Mouse (Mus musculus): Measurements from ENCODE around the gene Tmem131. TPM values are rescaled to one million over a fixed set of nuclear protein-coding genes. Genes with fewer than 3 reads are reported as not detected.
A peak's percentile ranks its signal among the peaks of the same experiment; 100 is the strongest.

Tmem131 gene
- polyA plus RNA-seq, 1 experiment from 2014 or later: 6.0 TPM

DNA sequence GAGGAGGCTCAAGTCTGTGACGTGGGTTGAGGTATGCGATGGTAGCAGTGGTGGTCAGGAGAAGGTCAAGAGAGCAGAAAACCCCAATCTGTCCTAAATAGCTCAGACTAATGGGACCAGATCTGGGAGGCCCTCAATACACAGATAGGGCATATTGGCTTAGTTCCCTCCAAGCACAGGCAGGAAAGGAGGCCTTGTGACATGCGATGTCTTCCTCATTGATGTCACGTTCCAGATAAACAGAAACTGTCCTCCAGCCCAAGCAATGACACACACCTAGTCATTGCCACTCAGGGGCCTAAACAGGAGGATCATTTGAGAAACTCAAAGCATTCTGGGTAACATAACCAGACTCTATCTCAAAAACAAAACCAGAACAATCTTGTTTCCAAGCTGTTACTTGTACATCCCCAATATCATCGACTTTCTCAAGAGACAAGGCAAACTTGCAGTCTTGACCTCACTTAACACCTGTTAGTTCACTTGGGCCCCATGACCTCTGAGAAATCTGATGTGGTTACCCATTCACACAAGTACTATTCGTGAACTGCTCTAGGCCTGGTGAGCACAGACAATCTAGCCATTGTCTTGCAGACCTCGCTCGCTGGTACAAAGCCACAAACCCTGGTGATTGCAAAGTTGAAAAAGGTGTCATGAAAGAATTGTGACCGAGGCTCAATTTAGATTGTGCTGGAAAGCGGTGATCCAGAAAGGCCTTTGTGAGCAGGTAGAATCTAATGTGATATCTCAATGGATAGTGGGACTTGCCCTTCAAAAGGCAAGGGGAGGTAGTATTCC, 19.1 kb upstream of the Tmem131 start:
- Histone ChIP-seq H3K4me2 (replicated peaks; ENCODE audit: low read depth, low read length) (no peak overlapping the region), H3K36me3 (ENCODE audit: insufficient read depth, low read length) (no peaks in the 10 kb centered on the region), H3K4me1 (ENCODE audit: insufficient read depth, low read depth, low read length) (no peaks in the 10 kb centered on the region), H3K9me3 (ENCODE audit: low read length) (no peaks in the 10 kb centered on the region), H3K27ac (ENCODE audit: low read length) (no peak overlapping the region), H3K27me3 (replicated peaks; ENCODE audit: insufficient read depth, low read length) (no peaks in the 10 kb centered on the region), H3K9ac (replicated peaks; ENCODE audit: low read depth) (no peak overlapping the region), H3K4me3 (ENCODE audit: low read depth, low read length) (no peak overlapping the region)
- ATAC-seq (no peak), DNase-seq (ENCODE audit: low spot score) (no peak)
- WGBS: 57% methylated on average over 10 of the region's 10 CpGs
- TF ChIP-seq CTCF (IDR thresholded peaks at IDR 0.05) (no peak), EP300 (IDR thresholded peaks at IDR 0.05) (no peak)

- H3K4me2 ChIP-seq (replicated peaks; ENCODE audit: low read depth, low read length): no peak overlapping the region
- 75% methylated on average over 16 of the region's 16 CpGs for WGBS
- no peak for DNase-seq (ENCODE audit: low spot score)
Measured at GRCm38 (mm10) chr1:36960509-36961222, 17.2 kb upstream of the Tmem131 start.

GRCm38 (mm10) chr1:36949591-36950184, 6.2 kb upstream of the Tmem131 start:
- Histone ChIP-seq H3K27me3 (replicated peaks; ENCODE audit: insufficient read depth, low read length) (no peaks in the 10 kb centered on the region), H3K9me3 (ENCODE audit: low read length) (no peaks in the 10 kb centered on the region), H3K9ac (replicated peaks; ENCODE audit: low read depth) (no peak overlapping the region), H3K4me2 (replicated peaks; ENCODE audit: low read depth, low read length) (no peak overlapping the region), H3K36me3 (ENCODE audit: insufficient read depth, low read length) (no peaks in the 10 kb centered on the region), H3K4me1 (ENCODE audit: insufficient read depth, low read depth, low read length) (no peaks in the 10 kb centered on the region), H3K27ac (ENCODE audit: low read length) (no peak overlapping the region), H3K4me3 (ENCODE audit: low read depth, low read length) (no peak overlapping the region)
- DNase-seq (ENCODE audit: low spot score): no peak
- 56% methylated on average over 7 of the region's 7 CpGs for WGBS
- TF ChIP-seq CTCF (IDR thresholded peaks at IDR 0.05) (no peak), EP300 (IDR thresholded peaks at IDR 0.05) (no peak)
- no peak for ATAC-seq

More at GRCm38 (mm10) chr1:36960509-36961222, 17.2 kb upstream of the Tmem131 start:
- no peaks in the 10 kb centered on the region for H3K4me1 ChIP-seq (ENCODE audit: insufficient read depth, low read depth, low read length)
- H3K27ac ChIP-seq (ENCODE audit: low read length): no peak overlapping the region
- H3K9ac ChIP-seq (replicated peaks; ENCODE audit: low read depth): no peak overlapping the region
- H3K4me3 ChIP-seq (ENCODE audit: low read depth, low read length): no peak overlapping the region
- H3K9me3 ChIP-seq (ENCODE audit: low read length): no peaks in the 10 kb centered on the region
- H3K36me3 ChIP-seq (ENCODE audit: insufficient read depth, low read length): no peaks in the 10 kb centered on the region
- ATAC-seq: no peak
- TF ChIP-seq CTCF (IDR thresholded peaks at IDR 0.05): no peak
- no peak for TF ChIP-seq EP300 (IDR thresholded peaks at IDR 0.05)
- no peaks in the 10 kb centered on the region for H3K27me3 ChIP-seq (replicated peaks; ENCODE audit: insufficient read depth, low read length)

DNA sequence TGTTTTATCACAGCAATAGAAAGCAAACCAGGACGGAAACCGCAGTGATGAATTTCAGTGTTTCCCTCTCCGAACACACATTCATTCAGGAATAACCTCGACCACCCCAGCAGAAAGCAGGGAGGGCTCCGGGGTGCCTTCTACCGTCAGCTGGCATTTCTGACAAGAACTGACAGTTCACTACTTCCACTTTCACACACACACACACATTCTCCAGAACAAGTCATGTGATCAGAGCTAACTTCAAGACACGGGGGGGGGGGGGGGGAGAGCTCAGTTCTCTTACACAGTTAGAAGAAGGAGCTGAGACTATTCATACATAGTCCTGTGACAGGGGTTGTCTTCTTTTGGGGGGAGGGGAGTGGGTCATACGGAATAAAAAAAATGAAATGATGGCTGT, 4.0 kb upstream of the Tmem131 start:
- no peaks in the 10 kb centered on the region for H3K27me3 ChIP-seq (replicated peaks; ENCODE audit: insufficient read depth, low read length)
- no peaks in the 10 kb centered on the region for H3K36me3 ChIP-seq (ENCODE audit: insufficient read depth, low read length)
- no peak overlapping the region for H3K4me2 ChIP-seq (replicated peaks; ENCODE audit: low read depth, low read length)
- 65% methylated on average over 8 of the region's 8 CpGs for WGBS
- H3K9me3 ChIP-seq (ENCODE audit: low read length): no peaks in the 10 kb centered on the region
- DNase-seq (ENCODE audit: low spot score) (no peak), ATAC-seq (no peak)
- no peaks in the 10 kb centered on the region for H3K4me1 ChIP-seq (ENCODE audit: insufficient read depth, low read depth, low read length)
- H3K9ac ChIP-seq (replicated peaks; ENCODE audit: low read depth): no peak overlapping the region
- H3K27ac ChIP-seq (ENCODE audit: low read length): no peak overlapping the region
- no peak overlapping the region for H3K4me3 ChIP-seq (ENCODE audit: low read depth, low read length)
- TF ChIP-seq CTCF (IDR thresholded peaks at IDR 0.05): no peak
- no peak for TF ChIP-seq EP300 (IDR thresholded peaks at IDR 0.05)

GRCm38 (mm10) chr1:36940381-36940762, 3.1 kb downstream of the Tmem131 start:
- Histone ChIP-seq H3K4me2 (replicated peaks; ENCODE audit: low read depth, low read length) (peak overlapping the region; percentile 78), H3K4me3 (ENCODE audit: low read depth, low read length) (peak overlapping the region; percentile 100), H3K9ac (replicated peaks; ENCODE audit: low read depth) (no peak overlapping the region), H3K36me3 (ENCODE audit: insufficient read depth, low read length) (no peaks in the 10 kb centered on the region), H3K27me3 (replicated peaks; ENCODE audit: insufficient read depth, low read length) (no peaks in the 10 kb centered on the region), H3K27ac (ENCODE audit: low read length) (peak overlapping the region; percentile 89), H3K9me3 (ENCODE audit: low read length) (no peaks in the 10 kb centered on the region), H3K4me1 (ENCODE audit: insufficient read depth, low read depth, low read length) (peaks cover 5% of the 10 kb centered on the region)
- ATAC-seq (no peak), DNase-seq (ENCODE audit: low spot score) (no peak)
- 45% methylated on average over 3 of the region's 3 CpGs for WGBS
- TF ChIP-seq EP300 (IDR thresholded peaks at IDR 0.05): no peak
- TF ChIP-seq CTCF (IDR thresholded peaks at IDR 0.05): no peak

Measured in lung, postnatal 0 days (tissue).